Mouse (Mus musculus) kidney, embryonic 16.5 days (tissue): ENCODE results near the gene Blcap. TPM values are rescaled to one million over a fixed set of nuclear protein-coding genes. Genes with fewer than 3 reads are reported as not detected.

Experiments used
- ATAC-seq: fragments of 200-750 bp; cut with Nextera tagmentation; 2 replicates; pipeline ENCODE4 v1.8.0; 2017; ENCODE audit warnings: moderate TSS enrichment; ENCODE audit not compliant: low FRiP score, low TSS enrichment
- H3K27ac ChIP-seq: fragments of 300-500 bp; sonication (generic); 2 replicates; pipeline ENCODE4 v1.5.1; 2014; ENCODE audit warnings: low read length
- H3K27me3 ChIP-seq: fragments of 300-500 bp; sonication (generic); 2 replicates; pipeline ENCODE4 v1.6.1; 2014; ENCODE audit warnings: low read length, control low read depth, mixed read lengths; ENCODE audit not compliant: insufficient read depth
- H3K36me3 ChIP-seq: fragments of 300-500 bp; sonication (generic); 2 replicates; pipeline ENCODE4 v1.6.1; 2014; ENCODE audit warnings: low read length, control low read depth, mixed read lengths; ENCODE audit not compliant: insufficient read depth
- H3K4me1 ChIP-seq: fragments of 300-500 bp; sonication (generic); 2 replicates; pipeline ENCODE4 v1.6.1; 2014; ENCODE audit warnings: low read length, control low read depth, mixed read lengths; ENCODE audit not compliant: insufficient read depth
- H3K4me2 ChIP-seq: fragments of 300-500 bp; sonication (generic); replicated peaks from 2 replicates; pipeline ENCODE4 v1.6.1; 2014; ENCODE audit warnings: low read depth, low read length
- H3K4me3 ChIP-seq: fragments of 300-500 bp; sonication (generic); 2 replicates; pipeline ENCODE4 v1.5.1; 2014; ENCODE audit warnings: mild to moderate bottlenecking, low read length
- H3K9ac ChIP-seq: fragments of 300-500 bp; sonication (generic); replicated peaks from 2 replicates; pipeline ENCODE4 v1.6.1; 2014; ENCODE audit warnings: low read length
- H3K9me3 ChIP-seq: fragments of 300-500 bp; sonication (generic); 2 replicates; pipeline ENCODE4 v1.6.1; 2016; ENCODE audit warnings: low read length, control low read depth
- WGBS: fragments of 180-500 bp; shearing (Covaris S2); extraction: QIAGEN DNeasy Blood & Tissue Kit; methylation state at CpG from one replicate; pipeline ENCODE4 v1.1.7; 2014; 5-methylcytosine and 5-hydroxymethylcytosine counted together
- polyA plus RNA-seq: library from polyadenylated mRNA; unstranded; fragments of >200 nt; fragmentation: Nextera tagmentation; extraction: Ambion mirVana; gene quantifications from 2 replicates; pipeline ENCODE4 v1.2.1, GENCODE M21; 2015

Blcap gene
- polyA plus RNA-seq, 1 experiment from 2014 or later = 55.8 TPM

DNA sequence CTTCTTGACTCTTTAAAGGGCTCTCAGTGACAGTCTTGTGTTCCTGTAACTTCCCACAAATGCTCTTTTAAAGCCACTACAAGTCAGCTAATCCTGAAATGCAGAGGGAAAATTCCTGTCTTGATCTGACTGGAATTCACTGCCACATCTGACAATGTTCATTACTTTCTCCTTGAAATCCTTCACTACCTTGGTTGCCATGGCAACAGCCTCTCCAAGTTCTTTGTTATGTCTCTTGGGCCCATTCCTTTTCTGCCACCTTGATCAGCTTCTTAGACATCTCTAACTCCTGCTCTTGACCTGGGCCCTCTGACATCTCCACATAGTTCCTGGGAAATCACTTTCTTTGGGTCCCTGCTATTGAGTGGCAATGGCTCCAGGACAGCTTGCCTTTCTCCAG, 24.4 kb downstream of the Blcap start:
- Histone ChIP-seq H3K36me3 (peaks cover 16% of the 10 kb centered on the region), H3K4me1 (no peaks in the 10 kb centered on the region), H3K27me3 (no peaks in the 10 kb centered on the region), H3K4me3 (no peak overlapping the region), H3K4me2 (no peak overlapping the region), H3K27ac (no peak overlapping the region), H3K9ac (no peak overlapping the region), H3K9me3 (no peaks in the 10 kb centered on the region)
- no peak for ATAC-seq

DNA sequence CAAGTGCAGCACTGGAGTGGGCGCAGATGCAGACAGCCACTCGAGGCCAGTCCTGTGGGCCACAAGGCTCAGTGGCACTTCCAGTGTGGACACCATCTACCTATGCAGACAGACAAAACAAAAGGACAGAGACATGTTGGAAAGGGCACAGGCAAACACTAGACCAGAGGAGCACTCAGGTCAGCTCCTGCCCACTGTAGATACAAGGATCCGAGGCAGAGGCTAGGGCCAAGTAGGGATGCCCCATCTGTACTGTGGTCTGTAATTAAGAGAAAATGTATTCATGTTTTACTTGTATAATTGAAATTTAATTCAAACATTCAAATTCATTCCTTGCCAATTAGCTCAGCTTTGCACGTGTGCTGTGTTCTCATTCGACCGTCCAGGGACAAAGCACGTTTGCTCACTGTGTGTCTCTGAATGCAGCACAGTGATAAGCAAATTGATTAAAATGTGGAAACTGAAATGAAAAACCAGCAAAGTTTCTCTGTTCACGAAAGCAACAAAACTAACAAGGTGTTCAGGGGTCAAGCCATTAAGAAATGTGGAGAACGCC, 26.7 kb downstream of the Blcap start:
- Histone ChIP-seq H3K9ac (no peak overlapping the region), H3K27ac (no peak overlapping the region), H3K4me2 (no peak overlapping the region), H3K27me3 (no peaks in the 10 kb centered on the region), H3K9me3 (no peaks in the 10 kb centered on the region), H3K4me1 (no peaks in the 10 kb centered on the region), H3K36me3 (peaks cover 16% of the 10 kb centered on the region), H3K4me3 (no peak overlapping the region)
- ATAC-seq = no peak
- WGBS = 78% methylated on average over 9 of the region's 9 CpGs

- Histone ChIP-seq H3K36me3 (peaks cover 10% of the 10 kb centered on the region), H3K9ac (no peak overlapping the region), H3K27me3 (no peaks in the 10 kb centered on the region), H3K4me3 (no peak overlapping the region), H3K9me3 (no peaks in the 10 kb centered on the region), H3K4me2 (no peak overlapping the region), H3K27ac (no peak overlapping the region), H3K4me1 (no peaks in the 10 kb centered on the region)
- ATAC-seq = no peak
- 70% methylated on average over 4 of the region's 4 CpGs for WGBS
Observed at GRCm38 (mm10) chr2:157542415-157542814, 28.7 kb downstream of the Blcap start.

GRCm38 (mm10) chr2:157541631-157542030, 29.4 kb downstream of the Blcap start:
- no peaks in the 10 kb centered on the region for H3K9me3 ChIP-seq
- no peak overlapping the region for H3K4me3 ChIP-seq
- ATAC-seq = no peak
- H3K27ac ChIP-seq = no peak overlapping the region
- WGBS = 88% methylated on average over 8 of the region's 8 CpGs
- H3K9ac ChIP-seq = no peak overlapping the region
- no peak overlapping the region for H3K4me2 ChIP-seq
- H3K4me1 ChIP-seq = no peaks in the 10 kb centered on the region
- no peaks in the 10 kb centered on the region for H3K27me3 ChIP-seq
- peaks cover 3% of the 10 kb centered on the region for H3K36me3 ChIP-seq

GRCm38 (mm10) chr2:157540953-157541569, 30.0 kb downstream of the Blcap start:
- peaks cover 3% of the 10 kb centered on the region; the same call in 1 of the 2 replicates for H3K36me3 ChIP-seq
- H3K27ac ChIP-seq = no peak overlapping the region
- no peak overlapping the region for H3K4me2 ChIP-seq
- no peak for ATAC-seq
- H3K9ac ChIP-seq = no peak overlapping the region
- no peak overlapping the region for H3K4me3 ChIP-seq
- 65% methylated on average over 9 of the region's 9 CpGs for WGBS
- H3K4me1 ChIP-seq = no peaks in the 10 kb centered on the region
- no peaks in the 10 kb centered on the region for H3K27me3 ChIP-seq
- H3K9me3 ChIP-seq = no peaks in the 10 kb centered on the region

GRCm38 (mm10) chr2:157540073-157540952, 30.8 kb downstream of the Blcap start:
- H3K9me3 ChIP-seq = no peaks in the 10 kb centered on the region
- ATAC-seq = no peak

GRCm38 (mm10) chr2:157537118-157537517, 34.0 kb downstream of the Blcap start:
- no peaks in the 10 kb centered on the region for H3K36me3 ChIP-seq
- H3K4me1 ChIP-seq = no peaks in the 10 kb centered on the region
- no peaks in the 10 kb centered on the region for H3K9me3 ChIP-seq
- ATAC-seq = no peak
- no peak overlapping the region for H3K4me3 ChIP-seq
- H3K4me2 ChIP-seq = no peak overlapping the region
- no peaks in the 10 kb centered on the region for H3K27me3 ChIP-seq
- 29% methylated on average over 7 of the region's 7 CpGs for WGBS
- H3K27ac ChIP-seq = no peak overlapping the region
- no peak overlapping the region for H3K9ac ChIP-seq

More at GRCm38 (mm10) chr2:157540073-157540952, 30.8 kb downstream of the Blcap start:
- Histone ChIP-seq H3K4me1 (no peaks in the 10 kb centered on the region), H3K27me3 (no peaks in the 10 kb centered on the region), H3K4me3 (no peak overlapping the region), H3K27ac (no peak overlapping the region), H3K36me3 (peaks cover 3% of the 10 kb centered on the region; the same call in 1 of the 2 replicates), H3K4me2 (no peak overlapping the region), H3K9ac (no peak overlapping the region)
- WGBS = 79% methylated on average over 24 of the region's 24 CpGs

GRCm38 (mm10) chr2:157536476-157537081, 34.5 kb downstream of the Blcap start:
- no peak overlapping the region for H3K27ac ChIP-seq

DNA sequence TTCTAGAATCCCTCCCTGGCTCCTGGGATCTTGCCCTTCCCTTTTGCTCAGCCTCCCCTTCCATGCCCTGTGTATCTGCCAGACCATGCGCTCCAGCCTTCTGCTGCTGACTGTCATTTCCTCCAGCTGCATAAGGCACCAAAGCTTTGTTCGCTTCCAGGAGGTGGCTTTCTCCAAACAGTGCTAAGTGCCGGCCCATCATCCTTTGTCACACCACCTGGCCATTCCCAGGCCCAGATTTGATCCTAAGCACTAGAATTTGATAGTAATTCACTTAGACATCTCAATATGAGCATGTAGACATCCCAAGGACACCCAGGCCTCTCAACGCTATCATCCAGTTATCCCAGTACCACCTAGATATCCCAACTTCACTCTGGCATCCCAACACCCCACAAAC, 36.9 kb downstream of the Blcap start:
- H3K36me3 ChIP-seq = no peaks in the 10 kb centered on the region
- no peak overlapping the region for H3K4me3 ChIP-seq
- no peak overlapping the region for H3K4me2 ChIP-seq
- no peak for ATAC-seq
- H3K27me3 ChIP-seq = no peaks in the 10 kb centered on the region
- H3K9ac ChIP-seq = no peak overlapping the region
- H3K27ac ChIP-seq = no peak overlapping the region
- no peaks in the 10 kb centered on the region for H3K4me1 ChIP-seq
- WGBS = 78% methylated on average over 4 of the region's 4 CpGs
- H3K9me3 ChIP-seq = no peaks in the 10 kb centered on the region

More at GRCm38 (mm10) chr2:157536476-157537081, 34.5 kb downstream of the Blcap start:
- no peaks in the 10 kb centered on the region for H3K36me3 ChIP-seq
- WGBS = 49% methylated on average over 7 of the region's 7 CpGs
- no peaks in the 10 kb centered on the region for H3K9me3 ChIP-seq
- no peaks in the 10 kb centered on the region for H3K27me3 ChIP-seq
- no peak overlapping the region for H3K4me2 ChIP-seq
- H3K4me1 ChIP-seq = no peaks in the 10 kb centered on the region
- no peak overlapping the region for H3K9ac ChIP-seq
- ATAC-seq = no peak
- no peak overlapping the region for H3K4me3 ChIP-seq
